Mouse (Mus musculus) forebrain, embryonic 14.5 days (tissue): ENCODE results near the gene Smim5. TPM values are rescaled to one million over a fixed set of nuclear protein-coding genes. Genes with fewer than 3 reads are reported as not detected.

ENCODE experiments used
- ATAC-seq: fragments of 200-750 bp; cut with Nextera tagmentation; 2 replicates; pipeline ENCODE4 v1.8.0; 2017; ENCODE audit warnings: mild to moderate bottlenecking, moderate library complexity
- DNase-seq: peaks from one replicate; pipeline ENCODE4 v3.0.0-alpha.2; 2015; ENCODE audit warnings: low spot score
- H3K27ac ChIP-seq: fragments of 300-500 bp; sonication (generic); 2 replicates; pipeline ENCODE4 v1.5.1; 2014; ENCODE audit warnings: low read depth, mild to moderate bottlenecking, control low read depth, low read length, moderate library complexity
- H3K27me3 ChIP-seq: fragments of 300-500 bp; sonication (generic); replicated peaks from 2 replicates; pipeline ENCODE4 v1.6.1; 2014; ENCODE audit warnings: low read length, control low read depth, mixed read lengths; ENCODE audit not compliant: control insufficient read depth, insufficient read depth
- H3K36me3 ChIP-seq: fragments of 300-500 bp; sonication (generic); 2 replicates; pipeline ENCODE4 v1.6.1; 2014; ENCODE audit warnings: low read length, control low read depth; ENCODE audit not compliant: control insufficient read depth, insufficient read depth
- H3K4me1 ChIP-seq: fragments of 300-500 bp; sonication (generic); 2 replicates; pipeline ENCODE4 v1.6.1; 2014; ENCODE audit warnings: antibody characterized with exemption, low read length, control low read depth; ENCODE audit not compliant: control insufficient read depth, insufficient read depth
- H3K4me2 ChIP-seq: fragments of 300-500 bp; sonication (generic); 2 replicates; pipeline ENCODE4 v1.6.1; 2014; ENCODE audit warnings: mild to moderate bottlenecking, control low read depth, low read length
- H3K4me3 ChIP-seq: fragments of 300-500 bp; sonication (generic); 2 replicates; pipeline ENCODE4 v1.5.1; 2014; ENCODE audit warnings: low read depth, low read length, control low read depth
- H3K9ac ChIP-seq: fragments of 300-500 bp; sonication (generic); 2 replicates; pipeline ENCODE4 v1.6.1; 2014; ENCODE audit warnings: mild to moderate bottlenecking, low read length, control low read depth, moderate library complexity
- H3K9me3 ChIP-seq: fragments of 300-500 bp; sonication (generic); replicated peaks from 2 replicates; pipeline ENCODE4 v1.6.1; 2016; ENCODE audit warnings: low read length, control low read depth, mixed read lengths; ENCODE audit not compliant: control insufficient read depth
- WGBS: fragments of 180-500 bp; shearing (Covaris S2); extraction: QIAGEN DNeasy Blood & Tissue Kit; methylation state at CpG from one replicate; pipeline ENCODE4 v1.1.7; 2014; 5-methylcytosine and 5-hydroxymethylcytosine counted together
- polyA plus RNA-seq: library from polyadenylated mRNA; unstranded; fragments of >200 nt; fragmentation: Nextera tagmentation; extraction: Ambion mirVana; gene quantifications from 2 replicates; pipeline ENCODE4 v1.2.1, GENCODE M21; 2014

Gene Smim5
- polyA plus RNA-seq, 1 experiment from 2014 or later = 1.6 TPM

DNA sequence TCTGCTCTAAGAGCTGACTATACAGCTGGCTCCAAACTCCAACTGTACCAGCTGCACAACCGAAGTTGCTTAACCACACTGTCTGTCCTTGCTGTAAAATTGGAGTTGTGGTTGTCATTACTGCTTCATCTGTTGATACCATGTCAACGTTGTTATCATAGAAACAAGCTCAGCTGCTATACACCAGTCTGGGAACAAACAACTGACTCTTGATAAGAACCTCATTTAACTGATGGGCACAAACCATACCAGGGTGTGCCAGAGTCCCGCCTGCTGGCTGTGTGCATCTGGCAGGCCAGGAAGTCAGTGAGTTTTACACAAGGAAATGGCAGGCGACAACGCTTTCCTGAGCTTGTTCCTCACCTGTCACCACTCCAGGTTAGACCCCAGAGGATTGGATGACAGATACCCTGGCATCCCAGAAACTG lies 11.4 kb downstream of the Smim5 start:
- Histone ChIP-seq H3K4me3 (no peak overlapping the region), H3K27me3 (no peaks in the 10 kb centered on the region), H3K9ac (no peak overlapping the region), H3K27ac (no peak overlapping the region), H3K9me3 (no peaks in the 10 kb centered on the region), H3K4me1 (no peaks in the 10 kb centered on the region), H3K36me3 (peaks cover 25% of the 10 kb centered on the region), H3K4me2 (no peak overlapping the region)
- ATAC-seq (no peak), DNase-seq (no peak)
- WGBS = 99% methylated on average over 5 of the region's 5 CpGs

- no peaks in the 10 kb centered on the region for H3K4me1 ChIP-seq
- no peak within 1 kb of the TSS for H3K4me2 ChIP-seq
- ATAC-seq (no peak), DNase-seq (no peak)
- no peak within 1 kb of the TSS for H3K27ac ChIP-seq
- no peaks in the 10 kb centered on the region for H3K27me3 ChIP-seq
- H3K9ac ChIP-seq = no peak within 1 kb of the TSS
- H3K9me3 ChIP-seq = no peaks in the 10 kb centered on the region
- WGBS = 89% methylated on average over 11 of the region's 11 CpGs
- H3K36me3 ChIP-seq = peaks cover 31% of the 10 kb centered on the region
- no peak within 1 kb of the TSS for H3K4me3 ChIP-seq
These were observed 12.0 kb downstream of the Smim5 start, which contains the start of gene Smim6 for GRCm38 (mm10) chr11:115911632-115912376. Gene Smim6, plus strand, starts transcription at chr11:115912017.

DNA sequence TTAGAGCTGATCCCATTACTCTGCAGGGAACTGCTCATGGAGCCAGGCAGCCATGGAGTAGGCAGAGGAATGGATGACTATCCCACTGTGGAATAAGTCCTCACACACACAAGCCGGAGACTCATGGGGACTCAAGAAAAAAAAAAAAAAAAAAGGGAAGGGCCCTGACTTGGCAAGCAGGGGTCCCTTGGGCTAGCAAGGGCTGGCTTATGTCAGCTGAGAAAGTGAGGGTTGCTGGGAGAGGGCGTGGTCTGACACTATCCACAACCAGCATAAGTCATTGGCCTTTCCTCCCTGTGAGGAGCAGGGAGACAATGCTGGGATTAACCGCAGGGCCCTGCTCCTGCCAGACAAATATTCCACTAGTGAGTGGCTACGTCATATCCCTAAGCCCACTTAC lies 16.8 kb downstream of the Smim5 start:
- no peaks in the 10 kb centered on the region for H3K9me3 ChIP-seq
- no peak overlapping the region for H3K4me3 ChIP-seq
- no peaks in the 10 kb centered on the region for H3K27me3 ChIP-seq
- H3K9ac ChIP-seq = no peak overlapping the region
- ATAC-seq = no peak
- no peak overlapping the region for H3K27ac ChIP-seq
- H3K36me3 ChIP-seq = peaks cover 43% of the 10 kb centered on the region
- 93% methylated on average over 4 of the region's 4 CpGs for WGBS
- no peak overlapping the region for H3K4me2 ChIP-seq
- no peaks in the 10 kb centered on the region for H3K4me1 ChIP-seq
- no peak for DNase-seq

GRCm38 (mm10) chr11:115918637-115919036 lies 18.9 kb downstream of the Smim5 start:
- Histone ChIP-seq H3K27ac (no peak overlapping the region), H3K4me3 (no peak overlapping the region), H3K27me3 (no peaks in the 10 kb centered on the region), H3K36me3 (peaks cover 52% of the 10 kb centered on the region), H3K9me3 (no peaks in the 10 kb centered on the region), H3K4me2 (no peak overlapping the region), H3K9ac (no peak overlapping the region), H3K4me1 (no peaks in the 10 kb centered on the region)
- DNase-seq = no peak
- ATAC-seq = no peak
- 90% methylated on average over 5 of the region's 5 CpGs for WGBS

DNA sequence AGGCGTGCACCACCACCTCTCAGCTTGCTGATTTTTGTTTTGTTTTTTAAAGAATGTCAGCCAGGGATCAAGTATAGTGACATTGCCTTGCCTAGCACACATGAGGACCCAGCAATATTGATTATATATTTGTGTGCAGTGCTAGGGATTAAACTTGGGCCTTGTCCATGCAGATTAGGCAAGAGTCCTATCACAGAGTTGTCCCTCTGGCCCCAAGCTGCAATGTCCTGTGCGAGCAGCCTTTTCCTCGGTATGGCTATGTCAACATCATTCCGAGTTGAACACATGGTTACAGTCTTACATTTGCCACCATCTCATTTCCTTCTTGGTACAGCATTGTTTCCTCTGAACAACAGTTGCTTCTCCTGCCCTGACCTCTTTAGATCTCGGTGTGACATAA lies 19.3 kb downstream of the Smim5 start:
- peaks cover 52% of the 10 kb centered on the region for H3K36me3 ChIP-seq
- WGBS = 94% methylated on average over 5 of the region's 5 CpGs
- ATAC-seq = no peak

GRCm38 (mm10) chr11:115920110-115920818 lies 20.5 kb downstream of the Smim5 start:
- Histone ChIP-seq H3K36me3 (peaks cover 49% of the 10 kb centered on the region), H3K27ac (no peak overlapping the region), H3K9ac (no peak overlapping the region), H3K27me3 (no peaks in the 10 kb centered on the region), H3K9me3 (no peaks in the 10 kb centered on the region), H3K4me1 (no peaks in the 10 kb centered on the region), H3K4me2 (no peak overlapping the region), H3K4me3 (no peak overlapping the region)
- DNase-seq (peak; percentile 70), ATAC-seq (no peak)
- 43% methylated on average over 6 of the region's 6 CpGs for WGBS

More for the DNA sequence above, 19.3 kb downstream of the Smim5 start:
- Histone ChIP-seq H3K9me3 (no peaks in the 10 kb centered on the region), H3K4me2 (no peak overlapping the region), H3K27ac (no peak overlapping the region), H3K4me1 (no peaks in the 10 kb centered on the region), H3K4me3 (no peak overlapping the region), H3K9ac (no peak overlapping the region), H3K27me3 (no peaks in the 10 kb centered on the region)
- no peak for DNase-seq

DNA sequence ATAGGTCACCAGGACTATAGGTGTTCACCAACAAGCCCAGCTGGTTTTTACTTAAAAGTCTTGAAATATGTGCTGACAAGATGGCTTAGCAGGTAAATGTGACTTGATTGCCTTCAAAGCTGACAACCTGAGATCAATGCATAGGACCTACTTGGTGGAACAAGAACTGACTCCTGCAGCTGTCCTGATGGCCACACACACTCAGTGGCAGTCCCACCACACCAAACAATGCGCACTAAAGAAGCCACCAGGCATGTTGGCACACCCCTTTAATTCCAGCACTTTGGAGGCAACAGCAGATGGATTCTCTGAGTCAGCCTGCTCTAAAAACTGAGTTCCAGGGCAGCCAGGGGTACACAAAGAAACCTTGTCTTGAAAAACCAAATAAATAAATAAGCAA lies 22.2 kb downstream of the Smim5 start:
- H3K36me3 ChIP-seq = peaks cover 39% of the 10 kb centered on the region
- no peaks in the 10 kb centered on the region for H3K27me3 ChIP-seq
- H3K4me2 ChIP-seq = no peak overlapping the region
- WGBS = 100% methylated on average over 1 of the region's 1 CpGs
- H3K27ac ChIP-seq = no peak overlapping the region
- H3K4me3 ChIP-seq = no peak overlapping the region
- ATAC-seq = no peak
- H3K4me1 ChIP-seq = no peaks in the 10 kb centered on the region
- no peaks in the 10 kb centered on the region for H3K9me3 ChIP-seq
- no peak for DNase-seq
- H3K9ac ChIP-seq = no peak overlapping the region

GRCm38 (mm10) chr11:115929031-115929430 lies 29.3 kb downstream of the Smim5 start:
- Histone ChIP-seq H3K36me3 (peaks cover 26% of the 10 kb centered on the region), H3K27me3 (no peaks in the 10 kb centered on the region), H3K4me3 (no peak overlapping the region), H3K9ac (no peak overlapping the region), H3K4me1 (peaks cover 8% of the 10 kb centered on the region), H3K27ac (no peak overlapping the region), H3K9me3 (no peaks in the 10 kb centered on the region), H3K4me2 (no peak overlapping the region)
- no peak for ATAC-seq
- 93% methylated on average over 8 of the region's 8 CpGs for WGBS
- no peak for DNase-seq

GRCm38 (mm10) chr11:115929818-115930217 lies 30.1 kb downstream of the Smim5 start:
- Histone ChIP-seq H3K36me3 (peaks cover 22% of the 10 kb centered on the region), H3K27ac (no peak overlapping the region), H3K4me3 (no peak overlapping the region), H3K27me3 (no peaks in the 10 kb centered on the region), H3K4me1 (peaks cover 16% of the 10 kb centered on the region), H3K4me2 (no peak overlapping the region), H3K9me3 (no peaks in the 10 kb centered on the region), H3K9ac (no peak overlapping the region)
- WGBS = 59% methylated on average over 3 of the region's 3 CpGs
- ATAC-seq (no peak), DNase-seq (no peak)
